Mouse (Mus musculus) E14TG2a.4 (cell line): ENCODE data around the gene Polr3f.

Source experiments
- CTCF ChIP-seq: conservative IDR thresholded peaks from 2 replicates; pipeline ENCODE4 v1.5.1; 2014; ENCODE audit warnings: low read length
- POU5F1 ChIP-seq: IDR thresholded peaks from 2 replicates; pipeline ENCODE4 v1.6.1; 2014; ENCODE audit warnings: low read length, borderline replicate concordance

DNA sequence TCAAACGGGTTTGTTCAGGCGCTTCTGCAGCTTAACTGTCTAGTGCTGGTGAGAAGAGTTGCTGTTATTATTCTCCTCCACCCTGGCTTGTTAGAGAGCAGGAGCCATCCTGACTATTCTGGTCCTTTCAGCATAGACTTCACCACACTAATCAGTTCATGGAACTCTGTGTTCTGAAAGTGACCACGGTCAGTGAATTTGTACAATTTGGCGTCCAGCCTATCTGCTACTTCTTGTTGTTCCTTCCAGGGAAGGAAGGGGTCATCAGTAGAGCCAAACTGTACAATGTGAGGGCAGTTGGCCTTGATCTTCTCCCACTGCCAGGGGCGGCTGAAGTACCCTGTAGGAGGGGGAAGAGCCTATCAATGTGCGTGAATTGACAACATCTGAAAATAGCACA, 16.2 kb downstream of the Polr3f start:
- no peak for TF ChIP-seq CTCF
- no peak for TF ChIP-seq POU5F1
